Mouse (Mus musculus) kidney, embryonic 14.5 days (tissue): Measurements from ENCODE around the gene Ube4a. TPM values are rescaled to one million over a fixed set of nuclear protein-coding genes. Genes with fewer than 3 reads are reported as not detected.
A peak's percentile ranks its signal among the peaks of the same experiment; 100 is the strongest.

Experiments used
- ATAC-seq: fragments of 200-750 bp; cut with Nextera tagmentation; 2 replicates; pipeline ENCODE4 v1.8.0; 2017; ENCODE audit warnings: moderate number of reproducible peaks, mild to moderate bottlenecking, moderate TSS enrichment, moderate library complexity; ENCODE audit not compliant: low FRiP score, low TSS enrichment
- H3K27ac ChIP-seq: fragments of 300-500 bp; sonication (generic); 2 replicates; pipeline ENCODE4 v1.5.1; 2014; ENCODE audit warnings: low read depth, mild to moderate bottlenecking, low read length, moderate library complexity, mixed read lengths
- H3K27me3 ChIP-seq: fragments of 300-500 bp; sonication (generic); 2 replicates; pipeline ENCODE4 v1.6.1; 2014; ENCODE audit warnings: mild to moderate bottlenecking, low read length; ENCODE audit not compliant: control insufficient read depth, insufficient read depth
- H3K36me3 ChIP-seq: fragments of 300-500 bp; sonication (generic); 2 replicates; pipeline ENCODE4 v1.6.1; 2014; ENCODE audit warnings: low read length, mixed read lengths; ENCODE audit not compliant: control insufficient read depth, insufficient read depth
- H3K4me1 ChIP-seq: fragments of 300-500 bp; sonication (generic); 2 replicates; pipeline ENCODE4 v1.6.1; 2014; ENCODE audit warnings: low read length, mixed read lengths; ENCODE audit not compliant: control insufficient read depth, insufficient read depth
- H3K4me2 ChIP-seq: fragments of 300-500 bp; sonication (generic); replicated peaks from 2 replicates; pipeline ENCODE4 v1.6.1; 2014; ENCODE audit warnings: low read depth, mild to moderate bottlenecking, low read length
- H3K4me3 ChIP-seq: fragments of 300-500 bp; sonication (generic); 2 replicates; pipeline ENCODE4 v1.5.1; 2014; ENCODE audit warnings: mild to moderate bottlenecking, low read length
- H3K9ac ChIP-seq: fragments of 300-500 bp; sonication (generic); 2 replicates; pipeline ENCODE4 v1.6.1; 2014; ENCODE audit warnings: low read depth, mild to moderate bottlenecking, low read length, moderate library complexity
- H3K9me3 ChIP-seq: fragments of 300-500 bp; sonication (generic); 2 replicates; pipeline ENCODE4 v1.6.1; 2016; ENCODE audit warnings: low read length; ENCODE audit not compliant: control insufficient read depth
- WGBS: fragments of 180-500 bp; shearing (Covaris S2); extraction: QIAGEN DNeasy Blood & Tissue Kit; methylation state at CpG from one replicate; pipeline ENCODE4 v1.1.7; 2014; 5-methylcytosine and 5-hydroxymethylcytosine counted together
- polyA plus RNA-seq: library from polyadenylated mRNA; unstranded; fragments of >200 nt; fragmentation: Nextera tagmentation; extraction: Ambion mirVana; gene quantifications from 2 replicates; pipeline ENCODE4 v1.2.1, GENCODE M21; 2014

Ube4a gene
- polyA plus RNA-seq, 1 experiment from 2014 or later = 38.2 TPM

DNA sequence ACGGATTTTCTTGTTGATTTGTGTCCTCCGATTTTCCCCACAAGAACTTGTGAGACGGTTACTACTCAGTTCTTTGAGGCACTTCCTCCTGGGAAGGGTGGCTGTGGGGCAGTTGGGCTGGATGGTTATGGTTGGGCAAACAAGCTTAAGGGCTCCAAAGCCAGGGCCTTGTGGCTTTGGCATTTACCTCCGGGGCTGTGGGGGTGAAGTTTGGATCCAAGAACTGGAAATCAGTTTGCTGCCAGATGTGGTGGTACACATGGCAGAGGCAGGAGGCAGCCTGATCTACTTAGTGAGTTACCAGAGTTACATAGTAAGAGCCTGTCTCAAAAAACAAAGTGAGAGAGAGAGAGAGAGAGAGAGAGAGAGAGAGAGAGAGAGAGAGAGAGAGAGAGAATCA lies 61.5 kb downstream of the Ube4a start:
- Histone ChIP-seq H3K4me2 (no peak overlapping the region), H3K9ac (no peak overlapping the region), H3K36me3 (no peaks in the 10 kb centered on the region), H3K27me3 (no peaks in the 10 kb centered on the region), H3K9me3 (no peaks in the 10 kb centered on the region), H3K4me1 (no peaks in the 10 kb centered on the region), H3K27ac (no peak overlapping the region), H3K4me3 (no peak overlapping the region)
- no peak for ATAC-seq
- WGBS = 73% methylated on average over 4 of the region's 4 CpGs

DNA sequence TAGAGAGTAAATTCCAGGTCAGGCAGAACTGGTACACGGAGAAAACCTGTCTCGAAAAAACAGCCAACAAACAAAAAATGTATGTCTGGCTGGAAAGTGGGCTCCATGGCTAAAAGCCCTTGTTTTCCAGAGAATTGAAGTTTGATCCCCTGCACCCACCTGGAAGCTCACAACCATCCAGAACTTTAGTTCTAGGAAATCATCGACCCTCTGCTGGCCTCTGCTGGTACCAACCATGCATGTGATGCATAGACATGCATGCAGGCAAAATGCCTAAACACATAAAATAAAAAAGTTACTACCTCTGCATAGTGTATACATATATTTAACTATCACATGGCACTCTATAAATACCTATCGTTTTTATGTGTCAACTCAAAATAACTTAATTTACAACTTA lies 65.0 kb downstream of the Ube4a start:
- Histone ChIP-seq H3K27ac (no peak overlapping the region), H3K9me3 (no peaks in the 10 kb centered on the region), H3K4me3 (no peak overlapping the region), H3K4me2 (no peak overlapping the region), H3K9ac (no peak overlapping the region), H3K36me3 (no peaks in the 10 kb centered on the region), H3K4me1 (no peaks in the 10 kb centered on the region), H3K27me3 (no peaks in the 10 kb centered on the region)
- no peak for ATAC-seq
- WGBS = 65% methylated on average over 4 of the region's 4 CpGs

DNA sequence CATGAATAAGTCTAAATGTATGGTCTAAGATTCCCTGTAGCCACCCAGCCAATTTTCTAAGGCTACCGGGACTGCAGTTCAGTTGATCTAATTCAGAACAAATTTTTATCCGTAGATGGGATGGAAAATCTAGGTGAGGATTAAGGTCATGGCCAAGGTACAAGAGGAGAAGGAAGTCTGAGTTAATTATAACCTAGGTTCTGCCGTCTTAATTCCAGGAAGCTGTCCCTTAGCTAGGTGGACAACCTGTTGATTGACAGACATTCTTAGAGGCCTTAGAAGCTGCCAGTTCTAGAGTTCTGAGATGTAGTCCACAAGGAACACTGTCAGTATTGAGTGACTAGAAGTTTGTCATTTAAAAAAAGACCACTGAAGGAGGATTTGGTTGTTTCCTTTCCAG lies 65.7 kb downstream of the Ube4a start:
- Histone ChIP-seq H3K9me3 (no peaks in the 10 kb centered on the region), H3K4me1 (no peaks in the 10 kb centered on the region), H3K4me3 (no peak overlapping the region), H3K27me3 (no peaks in the 10 kb centered on the region), H3K4me2 (no peak overlapping the region), H3K27ac (no peak overlapping the region), H3K9ac (no peak overlapping the region), H3K36me3 (no peaks in the 10 kb centered on the region)
- ATAC-seq = no peak
- 68% methylated on average over 3 of the region's 3 CpGs for WGBS

DNA sequence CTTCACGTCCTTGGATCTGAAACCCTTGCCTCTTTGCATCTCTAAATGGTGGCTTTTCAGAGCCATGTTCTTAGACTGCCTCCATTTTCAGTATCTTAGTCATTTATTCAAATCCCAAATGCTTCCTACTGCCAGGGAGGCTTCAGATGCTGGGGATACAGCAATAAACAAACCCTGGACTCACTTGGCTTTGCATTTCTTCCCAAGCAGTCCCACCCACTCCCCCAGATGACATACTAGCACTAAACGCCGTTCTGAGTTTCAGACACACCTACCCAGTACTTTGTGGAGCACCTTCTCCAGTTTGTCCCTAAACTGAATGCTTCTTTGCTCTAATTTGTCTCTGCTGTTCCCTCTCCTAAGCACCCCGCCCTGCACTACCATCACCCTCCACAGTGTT lies 68.4 kb downstream of the Ube4a start:
- H3K4me1 ChIP-seq = no peaks in the 10 kb centered on the region
- H3K9me3 ChIP-seq = no peaks in the 10 kb centered on the region
- WGBS = 52% methylated on average over 4 of the region's 4 CpGs
- no peaks in the 10 kb centered on the region for H3K27me3 ChIP-seq
- no peaks in the 10 kb centered on the region for H3K36me3 ChIP-seq
- ATAC-seq = no peak
- H3K9ac ChIP-seq = no peak overlapping the region
- no peak overlapping the region for H3K27ac ChIP-seq
- no peak overlapping the region for H3K4me3 ChIP-seq
- no peak overlapping the region for H3K4me2 ChIP-seq

DNA sequence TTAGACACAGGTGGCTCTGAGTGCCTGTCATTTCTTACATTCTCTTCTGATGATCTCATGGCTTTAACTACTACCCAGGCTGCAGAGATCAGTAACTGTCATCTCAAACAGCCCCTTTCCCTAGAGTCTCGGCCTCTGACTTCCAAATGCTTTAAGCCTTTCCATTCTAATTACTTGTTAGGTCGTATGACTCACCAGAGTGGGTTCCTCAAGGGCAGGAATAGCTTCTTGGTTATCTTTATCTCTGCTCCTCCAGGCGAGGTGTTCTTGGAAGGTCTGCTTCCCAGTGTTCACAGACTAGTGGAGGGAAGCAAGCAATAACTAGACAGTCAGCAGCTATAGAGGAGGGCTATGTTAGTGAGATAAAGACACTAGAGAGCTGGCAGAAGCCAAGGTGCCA lies 72.7 kb downstream of the Ube4a start:
- no peak overlapping the region for H3K4me3 ChIP-seq
- no peaks in the 10 kb centered on the region for H3K9me3 ChIP-seq
- H3K36me3 ChIP-seq = no peaks in the 10 kb centered on the region
- no peaks in the 10 kb centered on the region for H3K4me1 ChIP-seq
- no peak for ATAC-seq
- H3K27ac ChIP-seq = no peak overlapping the region
- 60% methylated on average over 3 of the region's 3 CpGs for WGBS
- no peak overlapping the region for H3K9ac ChIP-seq
- H3K27me3 ChIP-seq = no peaks in the 10 kb centered on the region
- H3K4me2 ChIP-seq = no peak overlapping the region

DNA sequence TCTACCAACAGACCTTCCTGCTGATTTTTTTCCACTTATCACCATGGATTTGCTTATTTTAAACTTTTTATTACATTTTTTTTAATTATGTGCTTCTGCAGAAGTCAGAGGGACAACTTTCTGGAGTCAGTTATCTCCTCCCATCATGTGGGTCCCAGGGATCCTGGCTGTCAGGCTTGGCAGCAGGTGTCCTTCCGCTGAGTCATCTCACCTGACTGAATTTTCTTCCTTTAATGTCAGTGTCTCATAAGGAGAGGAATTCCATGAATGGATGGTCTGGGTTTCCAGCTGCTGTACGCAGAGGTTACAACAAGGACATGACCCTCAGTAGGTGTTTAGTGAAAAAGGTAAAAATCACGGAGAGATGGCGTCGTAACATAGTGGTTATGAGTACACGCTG lies 74.2 kb downstream of the Ube4a start:
- 91% methylated on average over 6 of the region's 6 CpGs for WGBS
- Histone ChIP-seq H3K4me2 (no peak overlapping the region), H3K27ac (no peak overlapping the region), H3K36me3 (no peaks in the 10 kb centered on the region), H3K4me3 (no peak overlapping the region), H3K9ac (no peak overlapping the region), H3K9me3 (no peaks in the 10 kb centered on the region), H3K27me3 (no peaks in the 10 kb centered on the region; the same call in 1 of the 2 replicates), H3K4me1 (no peaks in the 10 kb centered on the region)
- no peak for ATAC-seq

DNA sequence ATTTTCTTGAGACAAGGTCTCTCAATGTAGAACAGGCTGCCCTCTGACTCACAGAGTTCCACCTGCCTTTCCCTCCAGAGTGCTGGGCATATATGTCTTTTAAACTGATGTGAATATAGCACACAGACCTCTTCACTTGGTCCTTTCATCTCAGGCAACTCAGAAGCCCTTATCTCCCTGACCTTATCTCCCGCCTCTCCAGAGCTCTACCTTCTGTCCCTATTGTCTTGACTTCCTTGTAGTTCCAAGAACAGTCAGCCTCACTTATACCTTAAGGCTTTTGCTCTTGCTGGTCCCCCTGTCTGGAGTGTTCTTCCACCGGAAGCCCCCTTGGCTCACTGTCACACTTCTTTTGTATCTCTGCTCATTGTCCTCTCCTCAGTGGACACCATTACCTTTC lies 75.3 kb downstream of the Ube4a start:
- no peak for ATAC-seq
- no peaks in the 10 kb centered on the region for H3K9me3 ChIP-seq
- 62% methylated on average over 2 of the region's 2 CpGs for WGBS

DNA sequence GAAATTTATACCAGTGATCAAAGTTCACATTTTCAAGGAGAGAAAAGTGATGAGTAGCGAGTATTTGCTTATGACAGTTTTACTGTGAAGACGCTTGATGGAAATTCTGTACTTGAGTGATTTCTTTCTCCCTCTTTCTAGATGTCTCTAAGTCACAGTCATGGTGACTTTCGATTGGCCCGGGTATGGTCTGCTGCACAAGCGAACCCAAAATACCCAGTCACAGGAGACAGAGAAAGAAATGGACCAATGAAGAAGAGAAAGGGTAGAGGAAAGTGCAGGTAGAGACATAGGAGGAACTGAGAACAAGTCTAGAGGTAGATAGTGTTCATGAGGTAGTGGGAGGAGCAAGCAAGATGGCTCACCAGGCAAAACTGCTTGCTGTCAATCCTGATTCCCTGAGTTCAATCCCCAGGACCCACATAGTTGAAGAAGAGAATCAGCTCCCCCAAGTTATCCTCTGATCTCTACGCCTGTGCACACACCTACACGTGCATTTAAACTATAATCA lies 77.2 kb downstream of the Ube4a start:
- Histone ChIP-seq H3K27me3 (no peaks in the 10 kb centered on the region; the same call in 1 of the 2 replicates), H3K4me1 (peaks cover 3% of the 10 kb centered on the region; the same call in 1 of the 2 replicates), H3K9ac (no peak overlapping the region), H3K4me2 (no peak overlapping the region), H3K27ac (no peak overlapping the region), H3K4me3 (no peak overlapping the region), H3K9me3 (no peaks in the 10 kb centered on the region), H3K36me3 (no peaks in the 10 kb centered on the region)
- WGBS = 82% methylated on average over 7 of the region's 7 CpGs
- ATAC-seq = no peak

More for the DNA sequence above, 75.3 kb downstream of the Ube4a start:
- Histone ChIP-seq H3K4me3 (no peak overlapping the region), H3K4me2 (no peak overlapping the region), H3K36me3 (no peaks in the 10 kb centered on the region), H3K27me3 (no peaks in the 10 kb centered on the region; the same call in 1 of the 2 replicates), H3K9ac (no peak overlapping the region), H3K4me1 (no peaks in the 10 kb centered on the region), H3K27ac (no peak overlapping the region)

DNA sequence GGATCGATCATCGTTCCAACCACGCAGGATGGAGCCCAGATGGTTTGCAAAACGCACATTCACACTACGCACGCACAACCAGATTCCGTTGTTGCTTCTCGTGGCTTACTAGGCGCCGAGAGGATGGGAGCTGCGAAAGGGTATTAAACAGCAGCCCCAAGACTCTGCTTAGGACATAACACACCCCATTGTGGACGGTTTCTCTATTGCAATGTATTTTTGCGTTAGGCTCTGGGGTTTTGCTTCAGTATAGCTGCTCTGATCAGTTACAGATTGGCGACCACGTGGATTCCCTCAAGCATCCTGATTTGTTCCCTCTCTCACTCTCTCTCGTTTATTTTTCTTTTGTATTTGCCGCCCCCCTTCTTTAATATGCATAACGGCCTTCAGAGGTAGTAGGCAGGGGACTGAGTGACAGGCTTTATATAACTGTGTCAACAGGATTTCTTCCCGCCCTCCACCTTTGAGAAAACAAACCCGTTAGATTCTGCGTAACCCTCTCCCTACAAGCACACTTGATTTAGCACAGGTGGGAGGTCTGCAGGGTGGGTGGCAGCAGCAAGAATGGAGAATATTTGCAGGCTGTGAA lies 82.3 kb downstream of the Ube4a start:
- no peaks in the 10 kb centered on the region; the same call in 1 of the 2 replicates for H3K36me3 ChIP-seq
- H3K4me2 ChIP-seq = peak overlapping the region; percentile 76
- peaks cover 21% of the 10 kb centered on the region for H3K4me1 ChIP-seq
- H3K4me3 ChIP-seq = peak overlapping the region; percentile 77
- WGBS = under 1% methylated on average over 21 of the region's 21 CpGs
- no peaks in the 10 kb centered on the region for H3K9me3 ChIP-seq
- H3K9ac ChIP-seq = peak overlapping the region; percentile 83; the same call in 1 of the 2 replicates
- H3K27ac ChIP-seq = no peak overlapping the region
- no peaks in the 10 kb centered on the region; the same call in 1 of the 2 replicates for H3K27me3 ChIP-seq
- no peak for ATAC-seq
